Mouse (Mus musculus): ENCODE data around the gene Gm525.

GRCm38 (mm10) chr11:89100403-89100802 lies 26.8 kb downstream of the Gm525 start:
- TF ChIP-seq POLR2A (IDR thresholded peaks at IDR 0.05; ENCODE audit: low read depth, low read length) (no peak), BHLHE40 (IDR thresholded peaks at IDR 0.05; ENCODE audit: low read depth, low read length) (peak; percentile 95), SMC3 (IDR thresholded peaks at IDR 0.05; ENCODE audit: low read depth, low read length) (peak; percentile 91), ZC3H11A (IDR thresholded peaks at IDR 0.05; ENCODE audit: low read depth, low read length) (peak; percentile 48), MXI1 (IDR thresholded peaks at IDR 0.05; ENCODE audit: low read depth, low read length) (peak; percentile 62; the same call in 1 of the 2 replicates), UBTF (IDR thresholded peaks at IDR 0.05; ENCODE audit: low read depth, low read length) (no peak), KAT2A (IDR thresholded peaks at IDR 0.05; ENCODE audit: insufficient replicate concordance, low read length) (no peak), EP300 (IDR thresholded peaks at IDR 0.05; ENCODE audit: low read length) (no peak), NELFE (IDR thresholded peaks at IDR 0.05; ENCODE audit: low read depth, low read length) (no peak)

Data from CH12.LX (cell line).